In genomic region chr9:73449216-73449615, GRCm38 (mm10) we compare ENCODE assay signal across 26 mouse cellular contexts.
DNase-seq lines count a peak whose midpoint lies in the region; ATAC-seq and TF ChIP-seq lines count a peak whose summit lies in the region.
"Had no signal": no experiment of that assay in that cellular context is flagged by ENCODE, and none has a peak within 500 bp of the region (broad histone marks: within the 10 kb centered on the region; RNA-seq: fewer than 3 reads in every experiment).

No protein-coding gene starts in this region.

- no peaks in the 10 kb centered on the region for H3K79me2 ChIP-seq in MEL (ENCODE audit: control insufficient read depth, insufficient read depth, low read length, poor library complexity)

- no peaks in the 10 kb centered on the region for H3K36me3 ChIP-seq in kidney, postnatal 0 days (ENCODE audit: insufficient read depth, low read length)
- no peaks in the 10 kb centered on the region for H3K36me3 ChIP-seq in kidney, embryonic 14.5 days (ENCODE audit: control insufficient read depth, insufficient read depth, low read length)
- no peaks in the 10 kb centered on the region for H3K36me3 ChIP-seq in midbrain, postnatal 0 days (ENCODE audit: insufficient read depth, low read length)
- no peaks in the 10 kb centered on the region for H3K36me3 ChIP-seq in midbrain, embryonic 15.5 days (replicated peaks)
- H3K36me3 ChIP-seq in MEL (ENCODE audit: control insufficient read depth in 1 of 2, insufficient read depth in 2 of 2, low read length in 2 of 2), result no peaks in the 10 kb centered on the region
- H3K36me3 ChIP-seq: heart, embryonic 15.5 days; hindbrain, embryonic 13.5 days; limb, embryonic 10.5 days; limb, embryonic 15.5 days; neural tube, embryonic 13.5 days had no signal

- H3K4me1 ChIP-seq in kidney, postnatal 0 days (replicated peaks; ENCODE audit: insufficient read depth, low read length), result no peaks in the 10 kb centered on the region
- H3K4me1 ChIP-seq in kidney, embryonic 14.5 days (ENCODE audit: control insufficient read depth, insufficient read depth, low read length), result no peaks in the 10 kb centered on the region
- no peaks in the 10 kb centered on the region for H3K4me1 ChIP-seq in midbrain, postnatal 0 days (ENCODE audit: insufficient read depth, low read length)
- no peaks in the 10 kb centered on the region; the same call in 1 of the 2 replicates for H3K4me1 ChIP-seq in midbrain, embryonic 15.5 days
- no peaks in the 10 kb centered on the region for H3K4me1 ChIP-seq in MEL (ENCODE audit: control insufficient read depth in 1 of 2, insufficient read depth in 2 of 2, low read length in 2 of 2)
- H3K4me1 ChIP-seq: heart, embryonic 15.5 days; hindbrain, embryonic 13.5 days; limb, embryonic 10.5 days; limb, embryonic 15.5 days; neural tube, embryonic 13.5 days had no signal

- no peak overlapping the region for H3K27ac ChIP-seq in kidney, postnatal 0 days
- H3K27ac ChIP-seq in kidney, embryonic 14.5 days (ENCODE audit: low read depth, low read length), result no peak overlapping the region
- no peak overlapping the region for H3K27ac ChIP-seq in midbrain, postnatal 0 days (ENCODE audit: low read depth, low read length)
- H3K27ac ChIP-seq in midbrain, embryonic 15.5 days, result no peak overlapping the region
- no peak overlapping the region for H3K27ac ChIP-seq in MEL (ENCODE audit: control insufficient read depth, low read depth, low read length)
- H3K27ac ChIP-seq: heart, embryonic 15.5 days; hindbrain, embryonic 13.5 days; limb, embryonic 10.5 days; limb, embryonic 15.5 days; liver, embryonic 14.5 days; neural tube, embryonic 13.5 days had no signal

- H3K9me3 ChIP-seq in kidney, postnatal 0 days (replicated peaks; ENCODE audit: low read length), result no peaks in the 10 kb centered on the region
- H3K9me3 ChIP-seq in kidney, embryonic 14.5 days (ENCODE audit: control insufficient read depth, low read length), result peaks cover 4% of the 10 kb centered on the region; the same call in 1 of the 2 replicates
- no peaks in the 10 kb centered on the region for H3K9me3 ChIP-seq in midbrain, postnatal 0 days (ENCODE audit: low read length)
- no peaks in the 10 kb centered on the region for H3K9me3 ChIP-seq in midbrain, embryonic 15.5 days
- H3K9me3 ChIP-seq in MEL (replicated peaks; ENCODE audit: insufficient read depth, low read length), result no peaks in the 10 kb centered on the region
- H3K9me3 ChIP-seq: heart, embryonic 15.5 days; hindbrain, embryonic 13.5 days; limb, embryonic 10.5 days; limb, embryonic 15.5 days; neural tube, embryonic 13.5 days had no signal

- no peak for TF ChIP-seq EP300 in MEL (IDR thresholded peaks at IDR 0.05; ENCODE audit: low read depth in 1 of 2, low read length in 2 of 2)

- H3K4me3 ChIP-seq in kidney, postnatal 0 days (replicated peaks; ENCODE audit: low read depth, low read length), result no peak overlapping the region
- no peak overlapping the region for H3K4me3 ChIP-seq in kidney, embryonic 14.5 days (ENCODE audit: low read length)
- H3K4me3 ChIP-seq in midbrain, postnatal 0 days (ENCODE audit: low read depth, low read length), result no peak overlapping the region
- H3K4me3 ChIP-seq in midbrain, embryonic 15.5 days, result no peak overlapping the region
- no peak overlapping the region for H3K4me3 ChIP-seq in MEL (ENCODE audit: control insufficient read depth in 1 of 2, insufficient read depth in 1 of 2, low read depth in 2 of 2, low read length in 2 of 2)
- H3K4me3 ChIP-seq: erythroblast, embryonic 14.5 days; heart, embryonic 15.5 days; hindbrain, embryonic 13.5 days; limb, embryonic 10.5 days; limb, embryonic 15.5 days; neural tube, embryonic 13.5 days had no signal

- H3K9ac ChIP-seq in kidney, postnatal 0 days (ENCODE audit: low read depth, low read length), result no peak overlapping the region
- H3K9ac ChIP-seq in kidney, embryonic 14.5 days (ENCODE audit: low read depth, low read length), result no peak overlapping the region
- H3K9ac ChIP-seq in midbrain, postnatal 0 days (replicated peaks; ENCODE audit: low read length, poor library complexity, severe bottlenecking), result no peak overlapping the region
- no peak overlapping the region for H3K9ac ChIP-seq in midbrain, embryonic 15.5 days
- no peak overlapping the region for H3K9ac ChIP-seq in MEL (ENCODE audit: control insufficient read depth, low read depth, low read length, poor library complexity, severe bottlenecking)
- H3K9ac ChIP-seq: heart, embryonic 15.5 days; hindbrain, embryonic 13.5 days; limb, embryonic 15.5 days; liver, embryonic 14.5 days; neural tube, embryonic 13.5 days had no signal

- TF ChIP-seq CTCF in kidney, postnatal 0 days (IDR thresholded peaks at IDR 0.05; ENCODE audit: low read depth), result peak; percentile 16; the same call in 1 of the 2 replicates
- TF ChIP-seq CTCF in midbrain, postnatal 0 days (IDR thresholded peaks at IDR 0.05), result peak; percentile 32; the same call in 1 of the 2 replicates
- peak in 2 of 3 experiments; percentile 15 to 16; a peak in 1 of 6 replicates for TF ChIP-seq CTCF in MEL (IDR thresholded peaks at IDR 0.05 in 2 of 3, conservative IDR thresholded peaks at IDR 0.05 in 1 of 3; ENCODE audit: control insufficient read depth in 1 of 3, insufficient read depth in 1 of 3, low read depth in 2 of 3, low read length in 3 of 3, poor library complexity in 1 of 3, severe bottlenecking in 1 of 3)

- no peak for TF ChIP-seq RAD21 in MEL (IDR thresholded peaks at IDR 0.05; ENCODE audit: low read depth, low read length)

- no peak for TF ChIP-seq POLR2A in MEL (IDR thresholded peaks at IDR 0.05; ENCODE audit: control insufficient read depth in 1 of 2, insufficient read depth in 1 of 2, low read depth in 1 of 2, low read length in 2 of 2, poor library complexity in 1 of 2)

- ATAC-seq in kidney, postnatal 0 days (replicated peaks; ENCODE audit: low FRiP score, low read depth), result no peak
- ATAC-seq in kidney, embryonic 14.5 days (ENCODE audit: low FRiP score, low TSS enrichment), result no peak
- no peak for ATAC-seq in midbrain, postnatal 0 days (ENCODE audit: low FRiP score)
- no peak for ATAC-seq in midbrain, embryonic 15.5 days (replicated peaks)
- ATAC-seq: inflammation-experienced regulatory T-cells, adult 6 months had no signal

- H3K27me3 ChIP-seq in kidney, postnatal 0 days (ENCODE audit: insufficient read depth, low read length), result no peaks in the 10 kb centered on the region
- no peaks in the 10 kb centered on the region for H3K27me3 ChIP-seq in kidney, embryonic 14.5 days (ENCODE audit: control insufficient read depth, insufficient read depth, low read length)
- no peaks in the 10 kb centered on the region for H3K27me3 ChIP-seq in midbrain, postnatal 0 days (ENCODE audit: insufficient read depth, low read length)
- H3K27me3 ChIP-seq in midbrain, embryonic 15.5 days (replicated peaks), result no peaks in the 10 kb centered on the region
- no peaks in the 10 kb centered on the region for H3K27me3 ChIP-seq in MEL (ENCODE audit: control insufficient read depth in 1 of 2, insufficient read depth in 2 of 2, low read length in 2 of 2)
- H3K27me3 ChIP-seq: heart, embryonic 15.5 days; hindbrain, embryonic 13.5 days; limb, embryonic 15.5 days; neural tube, embryonic 13.5 days had no signal

- DNase-seq in kidney, postnatal 0 days (ENCODE audit: low spot score), result no peak
- no peak for DNase-seq in midbrain, postnatal 0 days (ENCODE audit: low spot score)
- DNase-seq in MEL (ENCODE audit: low read depth, low spot score), result peak; percentile 3
- peak; percentile 1 for DNase-seq in induced T-regulatory cell, adult 2 months (ENCODE audit: low read depth)
- no peak for DNase-seq in right cerebral cortex, postnatal 4 days
- DNase-seq in ovary, postnatal 14 days (ENCODE audit: low spot score), result no peak
- DNase-seq: adrenal gland, postnatal 10 days; B cell, adult 2 months; cerebellum, adult 11-12 months; cerebellum, postnatal 14 days; gastrocnemius, postnatal 14 days; kidney, adult 2 months; kidney, postnatal 10 days; lung, postnatal 36 days; thymus, postnatal 4 days had no signal

- no peak overlapping the region for H3K4me2 ChIP-seq in kidney, postnatal 0 days (ENCODE audit: low read length)
- no peak overlapping the region for H3K4me2 ChIP-seq in kidney, embryonic 14.5 days (replicated peaks; ENCODE audit: low read depth, low read length)
- H3K4me2 ChIP-seq in midbrain, postnatal 0 days (ENCODE audit: low read depth, low read length, poor library complexity, severe bottlenecking), result no peak overlapping the region
- no peak overlapping the region for H3K4me2 ChIP-seq in midbrain, embryonic 15.5 days
- H3K4me2 ChIP-seq: heart, embryonic 15.5 days; hindbrain, embryonic 13.5 days; limb, embryonic 15.5 days; midbrain, embryonic 11.5 days; neural tube, embryonic 13.5 days had no signal

TF ChIP-seq in MEL, 35 proteins besides CTCF, POLR2A, EP300 and RAD21:
- TF ChIP-seq BHLHE40 (IDR thresholded peaks at IDR 0.05; ENCODE audit: borderline replicate concordance, low read depth, low read length), result no peak
- TF ChIP-seq JUND (IDR thresholded peaks at IDR 0.05; ENCODE audit: low read depth, low read length), result no peak
- no peak for TF ChIP-seq HCFC1 (IDR thresholded peaks at IDR 0.05; ENCODE audit: low read depth, low read length)
- no peak for TF ChIP-seq MXI1 (IDR thresholded peaks at IDR 0.05; ENCODE audit: low read depth, low read length)
- TF ChIP-seq NELFE (IDR thresholded peaks at IDR 0.05; ENCODE audit: low read depth, low read length), result no peak
- no peak for TF ChIP-seq SMC3 (IDR thresholded peaks at IDR 0.05; ENCODE audit: low read depth, low read length)
- no peak for TF ChIP-seq MAZ (IDR thresholded peaks at IDR 0.05; ENCODE audit: low read depth, low read length)
- no peak for TF ChIP-seq GABPA (IDR thresholded peaks at IDR 0.05; ENCODE audit: low read depth, low read length)
- TF ChIP-seq MAFK (IDR thresholded peaks at IDR 0.05; ENCODE audit: borderline replicate concordance, low read depth, low read length), result no peak
- no peak for TF ChIP-seq MYB (IDR thresholded peaks at IDR 0.05; ENCODE audit: low read depth, low read length)
- no peak for TF ChIP-seq TCF12 (IDR thresholded peaks at IDR 0.05; ENCODE audit: low read depth, low read length)
- TF ChIP-seq KAT2A (conservative IDR thresholded peaks at IDR 0.05; ENCODE audit: low read depth, low read length), result no peak
- TF ChIP-seq ELF1 (IDR thresholded peaks at IDR 0.05; ENCODE audit: low read depth, low read length), result no peak
- TF ChIP-seq MEF2A (IDR thresholded peaks at IDR 0.05; ENCODE audit: extremely low read depth, insufficient replicate concordance, low read depth, low read length, poor library complexity, severe bottlenecking), result no peak
- TF ChIP-seq USF1 (IDR thresholded peaks at IDR 0.05; ENCODE audit: low read depth, low read length), result no peak

Comparison
In these comparisons a context has a peak if more than half of its experiments do, and no peak if none do; other contexts are left out.
1. DNase-seq: peak in MEL (single experiment) and induced T-regulatory cell, adult 2 months (single experiment); none in kidney, postnatal 0 days (single experiment), midbrain, postnatal 0 days (single experiment), right cerebral cortex, postnatal 4 days (single experiment) and ovary, postnatal 14 days (single experiment).
2. Peak in every context shown above with its lines, with median percentiles within 50 percentile points of each other: CTCF ChIP-seq.